ENCODE assay signal across 25 mouse cellular contexts in the genomic region with DNA sequence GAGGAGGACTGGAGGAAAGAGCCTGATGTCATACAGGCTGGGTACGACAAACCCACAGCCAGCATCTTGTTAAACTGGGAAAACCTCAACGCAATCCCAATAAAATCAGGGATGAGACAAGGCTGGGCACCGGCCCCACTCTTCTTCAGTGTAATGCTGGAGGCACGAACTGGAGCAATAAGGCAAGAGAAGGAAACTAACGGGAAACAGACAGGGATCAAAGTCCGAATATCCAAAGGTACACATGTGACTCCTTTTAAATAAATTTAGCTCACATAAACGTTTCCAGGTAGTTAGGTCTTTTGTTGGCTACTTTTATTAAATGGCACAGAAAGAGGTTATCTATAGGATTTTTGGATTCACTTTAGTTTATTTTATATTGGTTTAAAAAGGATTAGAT. TPM values are rescaled to one million over a fixed set of nuclear protein-coding genes. Genes with fewer than 3 reads are reported as not detected.
DNase-seq lines count a peak whose midpoint lies in the region; ATAC-seq and TF ChIP-seq lines count a peak whose summit lies in the region.
"Had no signal": no experiment of that assay in that cellular context is flagged by ENCODE, and none has a peak within 500 bp of the region (broad histone marks: within the 10 kb centered on the region; RNA-seq: fewer than 3 reads in every experiment).

No protein-coding gene starts in this region.

- ATAC-seq in kidney, embryonic 15.5 days (replicated peaks; ENCODE audit: low FRiP score) = no peak
- no peak for ATAC-seq in liver, embryonic 12.5 days
- ATAC-seq: CD4-positive, CD25-positive, alpha-beta regulatory T cell, adult 4 months; forebrain, embryonic 14.5 days; forebrain, postnatal 0 days had no signal

- WGBS in kidney, embryonic 15.5 days = 89% methylated on average over 7 of the region's 7 CpGs
- 56% methylated on average over 7 of the region's 7 CpGs for WGBS in liver, adult 2 months
- WGBS in liver, embryonic 12.5 days (ENCODE audit: insufficient replicate concordance) = 67% methylated on average over 7 of the region's 7 CpGs

- H3K36me3 ChIP-seq in kidney, embryonic 15.5 days = no peaks in the 10 kb centered on the region
- no peaks in the 10 kb centered on the region for H3K36me3 ChIP-seq in liver, adult 2 months (ENCODE audit: control insufficient read depth, insufficient read depth, low read length)
- H3K36me3 ChIP-seq in liver, embryonic 12.5 days = no peaks in the 10 kb centered on the region
- H3K36me3 ChIP-seq: embryonic facial prominence, embryonic 15.5 days; heart, embryonic 12.5 days; heart, embryonic 15.5 days; hindbrain, embryonic 15.5 days had no signal

- peak; percentile 18 for DNase-seq in kidney, adult 18-20 months
- DNase-seq in kidney, adult 11 months = no peak
- peak; percentile 73 for DNase-seq in kidney, adult 9 months
- peak; percentile 47 for DNase-seq in liver, adult 2 months (ENCODE audit: extremely low read depth, low read depth, low spot score)
- DNase-seq: adrenal gland, adult 2 months; adrenal gland, postnatal 14 days; cerebellum, adult 11 months; cerebellum, adult 2 months; cerebellum, adult 9-11 months; cerebellum, postnatal 25 days; forebrain, postnatal 0 days; gastrocnemius, adult 2 months; gastrocnemius, postnatal 14 days; heart, adult 18-20 months; heart, postnatal 14 days; heart, postnatal 4 days had no signal

- no peaks in the 10 kb centered on the region for H3K9me3 ChIP-seq in kidney, embryonic 15.5 days (replicated peaks)
- H3K9me3 ChIP-seq in liver, embryonic 12.5 days (replicated peaks) = no peaks in the 10 kb centered on the region
- H3K9me3 ChIP-seq: embryonic facial prominence, embryonic 12.5 days; embryonic facial prominence, embryonic 15.5 days; heart, embryonic 15.5 days; hindbrain, embryonic 15.5 days had no signal

- H3K27me3 ChIP-seq in kidney, embryonic 15.5 days = no peaks in the 10 kb centered on the region
- no peaks in the 10 kb centered on the region for H3K27me3 ChIP-seq in liver, adult 2 months (ENCODE audit: control insufficient read depth, insufficient read depth, low read length)
- no peaks in the 10 kb centered on the region for H3K27me3 ChIP-seq in liver, embryonic 12.5 days (replicated peaks)
- H3K27me3 ChIP-seq: embryonic facial prominence, embryonic 12.5 days; embryonic facial prominence, embryonic 15.5 days; heart, embryonic 12.5 days; heart, embryonic 15.5 days; hindbrain, embryonic 15.5 days had no signal

- H3K4me3 ChIP-seq in kidney, embryonic 15.5 days (replicated peaks) = no peak overlapping the region
- H3K4me3 ChIP-seq in liver, adult 2 months (ENCODE audit: insufficient read depth, low read depth, low read length) = no peak overlapping the region
- H3K4me3 ChIP-seq in liver, embryonic 12.5 days = no peak overlapping the region
- H3K4me3 ChIP-seq: embryonic facial prominence, embryonic 12.5 days; embryonic facial prominence, embryonic 15.5 days; gastrocnemius, adult 2 months; heart, embryonic 12.5 days; heart, embryonic 15.5 days; hindbrain, embryonic 15.5 days had no signal

- peaks cover 14% of the 10 kb centered on the region; the same call in 1 of the 2 replicates for H3K4me1 ChIP-seq in kidney, embryonic 15.5 days
- no peaks in the 10 kb centered on the region for H3K4me1 ChIP-seq in liver, adult 2 months (ENCODE audit: control insufficient read depth, insufficient read depth, low read length)
- H3K4me1 ChIP-seq in liver, embryonic 12.5 days = no peaks in the 10 kb centered on the region
- H3K4me1 ChIP-seq: embryonic facial prominence, embryonic 12.5 days; embryonic facial prominence, embryonic 15.5 days; heart, embryonic 12.5 days; heart, embryonic 15.5 days; hindbrain, embryonic 15.5 days had no signal

- no peak overlapping the region for H3K27ac ChIP-seq in kidney, embryonic 15.5 days
- H3K27ac ChIP-seq in liver, adult 2 months (replicated peaks; ENCODE audit: insufficient read depth, low read depth, low read length) = no peak overlapping the region
- no peak overlapping the region for H3K27ac ChIP-seq in liver, embryonic 12.5 days
- H3K27ac ChIP-seq: embryonic facial prominence, embryonic 12.5 days; embryonic facial prominence, embryonic 15.5 days; gastrocnemius, adult 2 months; heart, embryonic 15.5 days; hindbrain, embryonic 15.5 days had no signal

- TF ChIP-seq CTCF in liver, adult 2 months (IDR thresholded peaks at IDR 0.05; ENCODE audit: low read depth, low read length) = no peak

- no peaks in the 10 kb centered on the region for H3K79me2 ChIP-seq in liver, adult 2 months (ENCODE audit: control insufficient read depth, insufficient read depth, low read length)

- no peak overlapping the region for H3K4me2 ChIP-seq in kidney, embryonic 15.5 days
- H3K4me2 ChIP-seq in liver, embryonic 12.5 days = no peak overlapping the region
- H3K4me2 ChIP-seq: embryonic facial prominence, embryonic 12.5 days; embryonic facial prominence, embryonic 15.5 days; heart, embryonic 12.5 days; heart, embryonic 15.5 days; hindbrain, embryonic 15.5 days had no signal

- TF ChIP-seq POLR2A in liver, adult 2 months (IDR thresholded peaks at IDR 0.05; ENCODE audit: extremely low read depth, insufficient read depth, low read length) = no peak

- H3K9ac ChIP-seq in kidney, embryonic 15.5 days = no peak overlapping the region
- no peak overlapping the region for H3K9ac ChIP-seq in liver, adult 2 months (ENCODE audit: low read depth, low read length)
- H3K9ac ChIP-seq in liver, embryonic 12.5 days = no peak overlapping the region
- H3K9ac ChIP-seq: embryonic facial prominence, embryonic 12.5 days; embryonic facial prominence, embryonic 15.5 days; forebrain, postnatal 0 days; heart, embryonic 12.5 days; heart, embryonic 15.5 days; hindbrain, embryonic 15.5 days had no signal

RNA-seq across cellular contexts. Expression of a gene that starts 1.3 kb away (rescaled TPM):
- 93.5 and 107 TPM in 2 replicates for polyA plus RNA-seq in kidney, embryonic 15.5 days (2015; fragmentation: Nextera tagmentation; extraction: Ambion mirVana)
- total RNA-seq in liver, adult 2 months (2014; rRNA removed) = 0.74 and 2.0 TPM in 2 replicates
- 0.20 and 0.21 TPM in 2 replicates for polyA plus RNA-seq in liver, adult 2 months (2012; rRNA removed)
- polyA plus RNA-seq in liver, embryonic 12.5 days (2016; fragmentation: Nextera tagmentation; extraction: Ambion mirVana) = 181 and 191 TPM in 2 replicates

RNA-seq across cellular contexts. Expression of a gene that starts 36.4 kb away (rescaled TPM):
- polyA plus RNA-seq in kidney, embryonic 15.5 days (2015; fragmentation: Nextera tagmentation; extraction: Ambion mirVana) = 27.2 TPM in 2 replicates
- 1.9 and 2.1 TPM in 2 replicates for total RNA-seq in liver, adult 2 months (2014; rRNA removed)
- polyA plus RNA-seq in liver, adult 2 months (2012; rRNA removed) = 0.87 and 1.0 TPM in 2 replicates
- 17.6 and 18.3 TPM in 2 replicates for polyA plus RNA-seq in liver, embryonic 12.5 days (2016; fragmentation: Nextera tagmentation; extraction: Ambion mirVana)

Comparison
In these comparisons a context has a peak if more than half of its experiments do, and no peak if none do; other contexts are left out.
1. RNA of a gene that starts 1.3 kb away (polyA plus RNA-seq): 181 to 191 TPM in liver, embryonic 12.5 days and 93.5 to 107 TPM in kidney, embryonic 15.5 days; 0.20 to 0.21 TPM in liver, adult 2 months; every median in the first group is over 10 times any median in the second.